Mouse (Mus musculus): ENCODE measurements around the gene Olfr1087.
"Not testable (repeated sequence)": the region's sequence is repeated elsewhere in the genome, so short reads cannot be mapped to it uniquely, and the experiment has no call there.

Olfr1087 gene

GRCm38 (mm10) chr2:86698295-86698694, at the start of gene Olfr1087:
Olfr1087 (minus strand) TSS chr2:86698395.
- DNase-seq (ENCODE audit: low spot score), result no peak

GRCm38 (mm10) chr2:86733601-86734000, 35.4 kb upstream of the Olfr1087 start, which contains the start of gene Olfr1089:
Olfr1089 (minus strand) TSS chr2:86733701.
- DNase-seq (ENCODE audit: low spot score), result no peak

- DNase-seq (ENCODE audit: low spot score), result no peak
These were observed 18.2 kb downstream of the Olfr1087 start, which contains the start of gene Olfr1086 for GRCm38 (mm10) chr2:86679992-86680391. Olfr1086 (minus strand) TSS chr2:86680092.

GRCm38 (mm10) chr2:86661919-86662318, 36.3 kb downstream of the Olfr1087 start, which contains the start of gene Olfr1085:
Olfr1085 (minus strand) TSS chr2:86662019.
- DNase-seq (ENCODE audit: low spot score), result no peak

- not testable (repeated sequence) for DNase-seq (ENCODE audit: low spot score)
These were observed 58.6 kb downstream of the Olfr1087 start, which contains the start of gene Olfr1084 for GRCm38 (mm10) chr2:86639625-86640024. Olfr1084 (minus strand) TSS chr2:86639725.
